Mouse (Mus musculus) heart, adult 2 months (tissue): Measurements from ENCODE around the gene Sarnp. TPM values are rescaled to one million over a fixed set of nuclear protein-coding genes. Genes with fewer than 3 reads are reported as not detected.

Experiments
- DNase-seq, 2 experiments: peaks; one replicate each; pipeline ENCODE4 v3.0.0; 2021
- H3K27ac ChIP-seq: fragments of 200-600 bp; 2 replicates; pipeline ENCODE4 v1.8.1; 2022
- H3K27me3 ChIP-seq: fragments of 200-500 bp; 2 replicates; pipeline ENCODE4 v1.6.1; 2012; ENCODE audit warnings: mild to moderate bottlenecking, low read length, inconsistent platforms, mixed read lengths; ENCODE audit not compliant: control insufficient read depth, insufficient read depth
- H3K36me3 ChIP-seq: fragments of 200-500 bp; 2 replicates; pipeline ENCODE4 v1.6.1; 2012; ENCODE audit warnings: low read length, inconsistent platforms; ENCODE audit not compliant: control insufficient read depth, insufficient read depth
- H3K4me1 ChIP-seq: fragments of 200-500 bp; 2 replicates; pipeline ENCODE4 v1.6.1; 2011; ENCODE audit warnings: low read length; ENCODE audit not compliant: control insufficient read depth, insufficient read depth
- H3K4me3 ChIP-seq: fragments of 200-600 bp; 2 replicates; pipeline ENCODE4 v1.8.1; 2022
- H3K79me2 ChIP-seq: fragments of 200-500 bp; replicated peaks from 2 replicates; pipeline ENCODE4 v1.6.1; 2012; ENCODE audit warnings: mild to moderate bottlenecking, inconsistent platforms, low read length, moderate library complexity, mixed read lengths; ENCODE audit not compliant: control insufficient read depth, insufficient read depth
- H3K9ac ChIP-seq: fragments of 200-500 bp; 2 replicates; pipeline ENCODE4 v1.6.1; 2012; ENCODE audit warnings: low read depth, mild to moderate bottlenecking, control low read depth, inconsistent platforms, low read length, mixed read lengths
- CTCF ChIP-seq: fragments of 200-600 bp; IDR thresholded peaks from 2 replicates; pipeline ENCODE4 v1.8.1; 2022; ENCODE audit warnings: antibody characterized with exemption, mild to moderate bottlenecking, moderate library complexity
- EP300 ChIP-seq: fragments of 200-500 bp; IDR thresholded peaks from 2 replicates; pipeline ENCODE4 v1.6.1; 2011; ENCODE audit warnings: low read depth, low read length, control low read depth; ENCODE audit not compliant: insufficient read depth
- POLR2A ChIP-seq: fragments of 200-500 bp; IDR thresholded peaks from 2 replicates; pipeline ENCODE4 v1.6.1; 2011; ENCODE audit warnings: mild to moderate bottlenecking, low read depth, low read length, control low read depth; ENCODE audit not compliant: insufficient read depth
- WGBS: fragments of 180-500 bp; shearing (Covaris S2); methylation state at CpG from one replicate; pipeline ENCODE4 v1.1.7; 2018; 5-methylcytosine and 5-hydroxymethylcytosine counted together
- intact Hi-C: fragments of 180-260 bp; cut with DNase I; formaldehyde crosslinking; loops from one replicate; pipeline ENCODE4 v1.15.1; 2025
- polyA plus RNA-seq: library from polyadenylated mRNA; depleted of rRNA; stranded (reverse); fragments of >200 nt; gene quantifications from 2 replicates; pipeline ENCODE4 v1.2.3, GENCODE M21; 2012
- total RNA-seq, 2 experiments: library from RNA; stranded (reverse); gene quantifications; 2 replicates each; pipeline ENCODE4 v1.2.3; 2021

Sarnp gene
- total and polyA plus RNA-seq, 3 experiments, result 14.3 to 43.4 (median 37.2) TPM

GRCm38 (mm10) chr10:128845516-128845915 is 28.4 kb downstream of the Sarnp start:
- H3K9ac ChIP-seq, result no peak overlapping the region
- peaks cover 2% of the 10 kb centered on the region for H3K36me3 ChIP-seq
- TF ChIP-seq CTCF, result peak; percentile 84
- no peak for TF ChIP-seq EP300
- H3K79me2 ChIP-seq, result no peaks in the 10 kb centered on the region
- H3K4me3 ChIP-seq, result no peak overlapping the region
- H3K27me3 ChIP-seq, result no peaks in the 10 kb centered on the region
- no peak for DNase-seq
- H3K4me1 ChIP-seq, result no peaks in the 10 kb centered on the region; the same call in 1 of the 2 replicates
- no peak overlapping the region for H3K27ac ChIP-seq
- WGBS, result 61% methylated on average over 2 of the region's 2 CpGs
- intact Hi-C loops, result loop anchor here (1.0 to 2.0 kb wide), 2 partner anchors 50 to 131 kb away; no protein-coding TSS in a partner anchor

GRCm38 (mm10) chr10:128846664-128847063 is 29.5 kb downstream of the Sarnp start:
- intact Hi-C loops, result no loop called here
- no peak overlapping the region for H3K9ac ChIP-seq
- H3K36me3 ChIP-seq, result peaks cover 2% of the 10 kb centered on the region

GRCm38 (mm10) chr10:128848426-128848825 is 31.3 kb downstream of the Sarnp start:
- intact Hi-C loops, result no loop called here
- H3K27ac ChIP-seq, result no peak overlapping the region
- H3K9ac ChIP-seq, result no peak overlapping the region
- H3K4me1 ChIP-seq, result no peaks in the 10 kb centered on the region; the same call in 1 of the 2 replicates
- WGBS, result 80% methylated on average over 2 of the region's 2 CpGs
- H3K4me3 ChIP-seq, result no peak overlapping the region
- DNase-seq, result no peak
- H3K27me3 ChIP-seq, result no peaks in the 10 kb centered on the region
- H3K36me3 ChIP-seq, result peaks cover 2% of the 10 kb centered on the region
- no peaks in the 10 kb centered on the region for H3K79me2 ChIP-seq
- TF ChIP-seq CTCF, result no peak
- no peak for TF ChIP-seq POLR2A
- TF ChIP-seq EP300, result no peak

More at GRCm38 (mm10) chr10:128846664-128847063, 29.5 kb downstream of the Sarnp start:
- 95% methylated on average over 4 of the region's 4 CpGs for WGBS
- DNase-seq, result no peak
- H3K79me2 ChIP-seq, result no peaks in the 10 kb centered on the region
- H3K27me3 ChIP-seq, result no peaks in the 10 kb centered on the region
- H3K4me1 ChIP-seq, result no peaks in the 10 kb centered on the region; the same call in 1 of the 2 replicates
- H3K27ac ChIP-seq, result no peak overlapping the region
- TF ChIP-seq CTCF (no peak), POLR2A (no peak), EP300 (no peak)
- H3K4me3 ChIP-seq, result no peak overlapping the region

- intact Hi-C loops, result no loop called here
- DNase-seq, result no peak
- Histone ChIP-seq H3K9ac (no peak overlapping the region), H3K36me3 (peaks cover 4% of the 10 kb centered on the region), H3K27me3 (no peaks in the 10 kb centered on the region), H3K79me2 (no peaks in the 10 kb centered on the region), H3K4me3 (no peak overlapping the region), H3K4me1 (no peaks in the 10 kb centered on the region; the same call in 1 of the 2 replicates), H3K27ac (no peak overlapping the region)
- 76% methylated on average over 3 of the region's 3 CpGs for WGBS
- TF ChIP-seq CTCF (no peak), EP300 (no peak), POLR2A (no peak)
Observed at GRCm38 (mm10) chr10:128850339-128850738, 33.2 kb downstream of the Sarnp start.

GRCm38 (mm10) chr10:128861176-128861575 is 44.0 kb downstream of the Sarnp start:
- Histone ChIP-seq H3K27me3 (no peaks in the 10 kb centered on the region), H3K9ac (no peak overlapping the region), H3K36me3 (peaks cover 7% of the 10 kb centered on the region), H3K79me2 (no peaks in the 10 kb centered on the region), H3K4me3 (no peak overlapping the region), H3K27ac (no peak overlapping the region), H3K4me1 (no peaks in the 10 kb centered on the region)
- no peak for TF ChIP-seq POLR2A
- no peak for TF ChIP-seq CTCF
- no peak for TF ChIP-seq EP300
- intact Hi-C loops, result no loop called here
- DNase-seq, result no peak

- DNase-seq, result no peak
- TF ChIP-seq CTCF (peak; percentile 56), EP300 (no peak)
- no peak overlapping the region for H3K4me3 ChIP-seq
- H3K27me3 ChIP-seq, result no peaks in the 10 kb centered on the region
- H3K27ac ChIP-seq, result no peak overlapping the region
- H3K79me2 ChIP-seq, result no peaks in the 10 kb centered on the region
- WGBS, result 78% methylated on average over 3 of the region's 3 CpGs
- H3K36me3 ChIP-seq, result peaks cover 2% of the 10 kb centered on the region
- no peaks in the 10 kb centered on the region for H3K4me1 ChIP-seq
- intact Hi-C loops, result no loop called here
- H3K9ac ChIP-seq, result no peak overlapping the region
Observed at GRCm38 (mm10) chr10:128866042-128866441, 48.9 kb downstream of the Sarnp start.

- Histone ChIP-seq H3K9ac (no peak overlapping the region), H3K4me1 (no peaks in the 10 kb centered on the region), H3K27ac (no peak overlapping the region), H3K27me3 (no peaks in the 10 kb centered on the region), H3K36me3 (peaks cover 2% of the 10 kb centered on the region), H3K4me3 (no peak overlapping the region), H3K79me2 (no peaks in the 10 kb centered on the region)
- TF ChIP-seq CTCF, result no peak
- TF ChIP-seq POLR2A, result no peak
- no peak for TF ChIP-seq EP300
- 100% methylated on average over 1 of the region's 1 CpGs for WGBS
- intact Hi-C loops, result no loop called here
- DNase-seq, result no peak
Observed at GRCm38 (mm10) chr10:128866518-128866917, 49.4 kb downstream of the Sarnp start.
